Mouse (Mus musculus): ENCODE results near the gene Pfdn4. TPM values are rescaled to one million over a fixed set of nuclear protein-coding genes. Genes with fewer than 3 reads are reported as not detected.
A peak's percentile ranks its signal among the peaks of the same experiment; 100 is the strongest.

Pfdn4 gene
- polyA plus RNA-seq, 1 experiment from 2014 or later, result 91.9 TPM

DNA sequence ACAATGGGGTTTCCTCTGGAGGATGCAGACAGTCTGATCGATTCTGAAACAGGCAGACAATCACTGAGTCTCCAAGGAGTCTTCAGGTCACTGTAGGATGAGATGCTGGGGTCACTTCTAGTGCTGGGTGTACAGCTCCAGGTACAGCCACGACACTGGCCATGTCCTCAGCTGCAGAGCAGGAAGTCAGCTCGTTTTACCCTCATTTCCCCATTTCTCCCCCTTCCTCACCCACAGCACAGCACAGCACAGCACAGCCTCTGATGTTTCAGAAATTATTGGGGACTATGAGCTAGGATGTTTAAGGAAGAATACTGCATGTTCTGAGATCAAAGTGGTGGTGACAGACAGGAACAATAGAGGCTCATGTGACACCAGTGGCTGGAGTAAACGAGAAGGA lies 7.8 kb downstream of the Pfdn4 start:
- Histone ChIP-seq H3K36me3 (replicated peaks) (no peaks in the 10 kb centered on the region), H3K27ac (replicated peaks) (no peak overlapping the region), H3K4me1 (peaks cover 11% of the 10 kb centered on the region), H3K4me3 (no peak overlapping the region), H3K27me3 (replicated peaks; ENCODE audit: low read depth, poor library complexity, severe bottlenecking) (peaks cover 21% of the 10 kb centered on the region), H3K9me3 (no peaks in the 10 kb centered on the region)
- DNase-seq (ENCODE audit: low spot score), result no peak
- WGBS, result 45% methylated on average over 4 of the region's 4 CpGs

- Histone ChIP-seq H3K27ac (replicated peaks) (no peak overlapping the region), H3K4me3 (no peak overlapping the region), H3K27me3 (replicated peaks; ENCODE audit: low read depth, poor library complexity, severe bottlenecking) (peaks cover 10% of the 10 kb centered on the region; the same call in 1 of the 2 replicates), H3K9me3 (no peaks in the 10 kb centered on the region), H3K4me1 (peaks cover 24% of the 10 kb centered on the region), H3K36me3 (replicated peaks) (no peaks in the 10 kb centered on the region)
- peak; percentile 81 for DNase-seq (ENCODE audit: low spot score)
- 11% methylated on average over 10 of the region's 10 CpGs for WGBS
Observed at GRCm38 (mm10) chr2:170507734-170508133, 11.5 kb downstream of the Pfdn4 start.

DNA sequence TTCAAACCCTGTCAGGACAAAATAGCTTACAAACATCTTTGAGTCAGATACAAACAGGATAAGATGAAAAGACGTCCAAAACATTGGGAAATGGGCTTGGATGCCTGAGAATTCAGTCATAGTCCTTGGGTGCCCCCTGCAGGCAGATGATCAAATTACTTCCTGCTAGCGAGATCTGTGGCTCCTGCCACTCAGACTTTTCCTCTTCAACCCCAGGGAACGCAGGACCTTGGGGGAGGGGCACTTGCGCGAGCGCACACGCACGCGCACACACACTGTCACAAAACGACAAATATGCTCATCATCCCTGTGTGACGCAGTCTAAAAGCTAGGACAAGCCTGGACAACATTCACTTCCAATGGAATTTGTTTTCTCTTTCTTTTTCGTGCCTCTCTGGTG lies 12.6 kb downstream of the Pfdn4 start:
- H3K27me3 ChIP-seq (replicated peaks; ENCODE audit: low read depth, poor library complexity, severe bottlenecking), result peaks cover 4% of the 10 kb centered on the region; the same call in 1 of the 2 replicates
- peak; percentile 90 for DNase-seq (ENCODE audit: low spot score)
- WGBS, result 5% methylated on average over 12 of the region's 12 CpGs
- H3K9me3 ChIP-seq, result no peaks in the 10 kb centered on the region
- 0 out of 2 replicates have a peak, but pooled peaks cover 3% of the 10 kb centered on the region for H3K36me3 ChIP-seq (replicated peaks)
- no peak overlapping the region for H3K27ac ChIP-seq (replicated peaks)
- peaks cover 34% of the 10 kb centered on the region for H3K4me1 ChIP-seq
- peak overlapping the region; percentile 50 for H3K4me3 ChIP-seq

DNA sequence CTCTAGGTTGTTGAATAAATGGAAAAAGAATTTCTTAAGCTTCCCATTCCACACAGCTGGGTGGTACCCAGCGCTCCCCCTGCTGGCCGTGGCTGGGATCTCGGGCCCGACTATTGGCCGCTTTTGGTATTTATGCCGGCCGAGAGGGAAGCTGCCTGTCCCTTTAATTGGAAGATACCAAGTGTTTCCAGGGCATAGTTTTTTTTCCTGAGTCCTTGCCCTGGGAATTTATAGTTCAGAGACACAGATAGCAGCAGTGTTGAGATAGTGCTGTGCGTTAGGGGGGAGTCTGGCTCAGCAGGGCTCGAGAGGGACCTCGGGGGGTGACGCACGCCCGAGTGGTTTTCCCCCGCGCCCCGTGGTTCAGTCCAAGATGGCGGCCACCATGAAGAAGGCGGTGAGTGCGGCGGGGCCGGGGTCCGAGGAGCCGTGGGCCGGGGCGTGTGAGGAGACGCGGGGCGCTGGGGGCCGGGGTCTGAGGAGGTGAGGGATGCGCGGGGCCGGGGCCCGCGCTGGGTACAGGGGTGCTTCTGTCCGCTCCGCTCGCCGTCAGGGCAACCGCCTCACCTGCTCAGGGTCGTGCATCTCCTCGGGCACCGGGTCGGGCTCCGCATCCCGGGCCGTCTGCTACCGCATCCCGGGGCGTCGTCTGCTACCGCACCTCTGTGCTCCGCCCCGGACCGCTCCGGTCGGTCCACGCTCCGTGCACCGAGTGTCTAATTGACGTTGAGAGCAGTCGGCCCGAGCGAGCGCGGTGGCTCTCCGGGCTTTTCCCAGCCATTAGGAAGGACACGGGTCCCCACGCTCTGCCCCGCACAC lies 15.1 kb downstream of the Pfdn4 start:
- peak overlapping the region; percentile 84 for H3K4me3 ChIP-seq
- H3K4me1 ChIP-seq, result peaks cover 32% of the 10 kb centered on the region
- H3K9me3 ChIP-seq, result no peaks in the 10 kb centered on the region
- under 1% methylated on average over 69 of the region's 69 CpGs for WGBS
- peak; percentile 93 for DNase-seq (ENCODE audit: low spot score)
- H3K27me3 ChIP-seq (replicated peaks; ENCODE audit: low read depth, poor library complexity, severe bottlenecking), result no peaks in the 10 kb centered on the region; the same call in 1 of the 2 replicates
- H3K36me3 ChIP-seq (replicated peaks), result peaks cover 23% of the 10 kb centered on the region
- peak overlapping the region; percentile 100 for H3K27ac ChIP-seq (replicated peaks)

DNA sequence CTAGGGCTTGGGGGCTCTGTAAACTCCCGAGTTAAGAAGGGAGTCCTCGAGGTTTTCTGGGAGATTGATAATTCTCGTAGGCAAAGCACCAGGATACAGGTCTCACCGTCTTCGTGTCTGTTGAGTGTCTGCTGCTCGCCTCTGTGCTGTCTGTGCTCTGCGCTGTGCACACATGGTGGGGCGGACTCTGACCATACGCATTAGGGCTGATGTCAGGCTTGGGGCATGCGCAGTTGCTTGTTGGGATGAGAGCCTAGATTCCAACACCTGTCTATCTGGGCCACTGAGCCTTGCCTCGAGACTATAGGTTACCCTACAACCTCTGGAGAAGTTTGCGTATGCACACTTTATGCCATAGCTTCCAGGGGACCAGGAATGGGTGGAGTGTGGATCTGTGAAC lies 17.5 kb downstream of the Pfdn4 start:
- WGBS, result 93% methylated on average over 12 of the region's 12 CpGs
- Histone ChIP-seq H3K4me1 (peaks cover 26% of the 10 kb centered on the region), H3K27me3 (replicated peaks; ENCODE audit: low read depth, poor library complexity, severe bottlenecking) (no peaks in the 10 kb centered on the region; the same call in 1 of the 2 replicates), H3K9me3 (no peaks in the 10 kb centered on the region), H3K36me3 (replicated peaks) (peaks cover 47% of the 10 kb centered on the region), H3K4me3 (no peak overlapping the region), H3K27ac (replicated peaks) (no peak overlapping the region)
- DNase-seq (ENCODE audit: low spot score), result no peak

- WGBS, result 11% methylated on average over 7 of the region's 7 CpGs
- peak; percentile 68 for DNase-seq (ENCODE audit: low spot score)
- Histone ChIP-seq H3K36me3 (replicated peaks) (peaks cover 42% of the 10 kb centered on the region), H3K27ac (replicated peaks) (no peak overlapping the region), H3K4me1 (no peaks in the 10 kb centered on the region), H3K27me3 (replicated peaks; ENCODE audit: low read depth, poor library complexity, severe bottlenecking) (no peaks in the 10 kb centered on the region), H3K9me3 (no peaks in the 10 kb centered on the region), H3K4me3 (no peak overlapping the region)
Observed at GRCm38 (mm10) chr2:170520321-170520971, 24.2 kb downstream of the Pfdn4 start.

DNA sequence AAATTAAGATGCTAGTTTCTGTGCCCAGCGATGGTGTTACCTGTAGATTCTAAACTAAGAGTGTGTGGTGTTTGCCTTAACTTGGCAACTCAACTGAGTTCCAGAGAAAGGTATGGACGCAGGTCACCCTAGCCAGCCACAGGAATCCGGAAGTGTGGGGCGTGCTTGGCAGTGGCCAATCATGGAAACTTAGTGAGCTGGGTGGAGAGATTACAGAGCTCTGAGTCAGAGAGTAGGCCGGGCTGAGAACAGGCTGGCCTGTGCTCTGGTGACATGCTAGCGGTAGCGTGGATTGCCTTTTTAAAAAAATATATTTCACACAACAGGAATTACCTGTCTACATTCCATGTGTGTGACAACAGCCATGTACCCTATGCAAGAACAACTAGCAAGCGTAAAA lies 30.3 kb downstream of the Pfdn4 start:
- H3K9me3 ChIP-seq, result no peaks in the 10 kb centered on the region
- H3K27me3 ChIP-seq (replicated peaks; ENCODE audit: low read depth, poor library complexity, severe bottlenecking), result no peaks in the 10 kb centered on the region
- no peaks in the 10 kb centered on the region for H3K4me1 ChIP-seq
- no peak for DNase-seq (ENCODE audit: low spot score)
- no peak overlapping the region for H3K4me3 ChIP-seq
- no peaks in the 10 kb centered on the region for H3K36me3 ChIP-seq (replicated peaks)
- 92% methylated on average over 8 of the region's 8 CpGs for WGBS
- H3K27ac ChIP-seq (replicated peaks), result no peak overlapping the region

DNA sequence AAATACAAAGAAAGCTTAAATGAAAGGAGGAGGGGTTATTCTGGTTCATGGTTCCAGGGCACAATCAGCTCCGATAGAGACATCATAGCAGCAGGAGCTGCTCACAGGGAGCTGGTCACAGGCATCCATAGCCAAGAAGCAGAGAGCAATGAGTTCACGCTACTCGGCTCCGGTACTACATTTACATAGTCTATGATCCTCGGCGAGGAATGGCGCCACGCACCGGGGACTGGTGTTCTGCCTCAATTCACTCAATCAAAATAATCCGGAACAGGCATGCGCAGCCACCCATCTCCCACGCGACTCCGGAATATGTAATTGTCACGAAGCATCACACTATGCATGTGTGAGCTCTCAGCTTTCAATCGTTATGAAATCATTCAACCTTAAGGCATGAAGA lies 31.8 kb downstream of the Pfdn4 start:
- Histone ChIP-seq H3K36me3 (replicated peaks) (no peaks in the 10 kb centered on the region), H3K9me3 (no peaks in the 10 kb centered on the region), H3K4me1 (no peaks in the 10 kb centered on the region), H3K27ac (replicated peaks) (no peak overlapping the region), H3K27me3 (replicated peaks; ENCODE audit: low read depth, poor library complexity, severe bottlenecking) (no peaks in the 10 kb centered on the region), H3K4me3 (no peak overlapping the region)
- DNase-seq (ENCODE audit: low spot score), result no peak
- WGBS, result 96% methylated on average over 16 of the region's 16 CpGs

- no peaks in the 10 kb centered on the region; the same call in 1 of the 2 replicates for H3K4me1 ChIP-seq
Observed at GRCm38 (mm10) chr2:170529766-170530165, 33.5 kb downstream of the Pfdn4 start.

GRCm38 (mm10) chr2:170530256-170530655 lies 34.0 kb downstream of the Pfdn4 start:
- Histone ChIP-seq H3K4me3 (no peak overlapping the region), H3K27me3 (replicated peaks; ENCODE audit: low read depth, poor library complexity, severe bottlenecking) (no peaks in the 10 kb centered on the region), H3K27ac (replicated peaks) (no peak overlapping the region), H3K36me3 (replicated peaks) (no peaks in the 10 kb centered on the region), H3K9me3 (no peaks in the 10 kb centered on the region), H3K4me1 (no peaks in the 10 kb centered on the region; the same call in 1 of the 2 replicates)
- 91% methylated on average over 3 of the region's 3 CpGs for WGBS
- no peak for DNase-seq (ENCODE audit: low spot score)

More at GRCm38 (mm10) chr2:170529766-170530165, 33.5 kb downstream of the Pfdn4 start:
- Histone ChIP-seq H3K4me3 (no peak overlapping the region), H3K27ac (replicated peaks) (no peak overlapping the region), H3K36me3 (replicated peaks) (no peaks in the 10 kb centered on the region), H3K9me3 (no peaks in the 10 kb centered on the region), H3K27me3 (replicated peaks; ENCODE audit: low read depth, poor library complexity, severe bottlenecking) (no peaks in the 10 kb centered on the region)
- no peak for DNase-seq (ENCODE audit: low spot score)
- 87% methylated on average over 7 of the region's 7 CpGs for WGBS

DNA sequence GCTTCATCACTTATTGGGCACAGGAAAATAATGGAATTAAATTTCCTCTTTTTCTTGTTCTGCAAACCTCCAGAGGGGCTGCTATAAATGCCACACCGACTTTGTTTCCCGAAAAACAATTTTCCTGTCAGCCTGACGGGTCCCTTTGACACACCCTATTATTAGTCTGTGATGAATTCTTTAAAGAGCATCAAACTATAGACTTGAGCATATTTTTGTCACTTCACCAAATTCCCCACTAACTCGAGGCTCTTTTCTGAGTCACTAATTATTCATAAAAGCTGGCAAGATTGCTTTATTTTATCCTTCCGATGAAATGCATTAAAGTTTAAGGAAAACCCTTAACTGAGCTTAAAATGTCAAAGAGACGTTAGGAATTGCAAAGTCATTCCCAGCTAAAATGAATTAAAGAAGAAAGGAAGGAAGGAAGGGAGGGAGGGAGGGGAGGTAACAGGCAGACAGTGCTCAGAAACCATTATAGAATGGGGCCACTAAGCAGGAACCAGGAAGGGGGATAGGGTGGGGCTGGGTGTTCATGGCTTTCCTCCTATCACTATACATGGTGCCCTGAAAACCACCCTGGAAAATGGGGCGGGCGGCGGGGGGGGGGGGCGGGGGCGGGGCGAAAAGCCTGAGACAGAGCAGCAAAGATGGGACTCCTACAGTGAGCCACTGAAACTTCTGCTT lies 38.0 kb downstream of the Pfdn4 start:
- peaks cover 4% of the 10 kb centered on the region for H3K4me1 ChIP-seq
- no peaks in the 10 kb centered on the region for H3K36me3 ChIP-seq (replicated peaks)
- no peak overlapping the region for H3K27ac ChIP-seq (replicated peaks)
- no peaks in the 10 kb centered on the region for H3K27me3 ChIP-seq (replicated peaks; ENCODE audit: low read depth, poor library complexity, severe bottlenecking)
- H3K4me3 ChIP-seq, result no peak overlapping the region
- DNase-seq (ENCODE audit: low spot score), result no peak
- WGBS, result 59% methylated on average over 12 of the region's 12 CpGs
- no peaks in the 10 kb centered on the region for H3K9me3 ChIP-seq

DNA sequence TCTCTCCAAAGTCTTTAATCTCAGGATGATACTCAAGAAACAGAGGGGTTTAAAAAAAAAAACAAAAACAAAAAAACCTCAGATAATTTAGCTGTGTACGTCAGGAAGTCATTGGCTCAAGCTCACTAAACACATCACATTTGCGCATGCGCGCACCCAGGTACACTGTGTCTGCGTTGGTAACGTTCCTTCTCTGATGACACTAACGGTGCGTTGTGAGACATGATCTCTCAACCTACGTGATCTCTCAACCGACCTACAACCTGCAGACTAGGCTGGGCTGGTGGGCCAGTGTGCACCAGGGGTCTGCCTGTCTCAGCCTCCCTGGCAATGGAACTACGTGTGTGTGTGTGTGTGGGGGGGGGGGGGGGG lies 38.6 kb downstream of the Pfdn4 start:
- Histone ChIP-seq H3K27me3 (replicated peaks; ENCODE audit: low read depth, poor library complexity, severe bottlenecking) (no peaks in the 10 kb centered on the region), H3K27ac (replicated peaks) (no peak overlapping the region), H3K4me1 (peaks cover 4% of the 10 kb centered on the region), H3K9me3 (no peaks in the 10 kb centered on the region), H3K4me3 (no peak overlapping the region), H3K36me3 (replicated peaks) (no peaks in the 10 kb centered on the region)
- WGBS, result 90% methylated on average over 11 of the region's 11 CpGs
- DNase-seq (ENCODE audit: low spot score), result no peak
